Mouse (Mus musculus) bone marrow macrophage, adult 2 months (primary cell): ENCODE data around the gene Actrt3. TPM values are rescaled to one million over a fixed set of nuclear protein-coding genes. Genes with fewer than 3 reads are reported as not detected.

ENCODE experiments used
- H3K27ac ChIP-seq: 2 replicates; pipeline ENCODE4 v1.5.1; 2012; ENCODE audit warnings: low read depth, low read length; ENCODE audit not compliant: insufficient read depth
- H3K4me1 ChIP-seq: 2 replicates; pipeline ENCODE4 v1.6.1; 2012; ENCODE audit warnings: low read length; ENCODE audit not compliant: control insufficient read depth, insufficient read depth
- H3K4me3 ChIP-seq: 2 replicates; pipeline ENCODE4 v1.5.1; 2012; ENCODE audit warnings: mild to moderate bottlenecking, low read length, moderate library complexity; ENCODE audit not compliant: insufficient read depth
- CTCF ChIP-seq: IDR thresholded peaks from 2 replicates; pipeline ENCODE4 v1.5.1; 2012; ENCODE audit warnings: low read depth, mild to moderate bottlenecking, low read length, moderate library complexity
- POLR2A ChIP-seq: IDR thresholded peaks from 2 replicates; pipeline ENCODE4 v1.6.1; 2012; ENCODE audit warnings: mild to moderate bottlenecking, low read depth, low read length, borderline replicate concordance
- polyA plus RNA-seq: library from polyadenylated mRNA; stranded (reverse); fragments of >200 nt; gene quantifications from 2 replicates; pipeline ENCODE4 v1.2.4, GENCODE M21; 2012; ENCODE audit not compliant: missing spikeins, insufficient read depth, insufficient read length

The Actrt3 gene
- not detected in 2 replicates for polyA plus RNA-seq

GRCm38 (mm10) chr3:30599711-30600545 lies at the start of gene Actrt3:
TSS of gene Actrt3 (minus strand) at chr3:30599939.
- peaks cover 13% of the 10 kb centered on the region; the same call in 1 of the 2 replicates for H3K4me1 ChIP-seq
- no peak for TF ChIP-seq CTCF
- TF ChIP-seq POLR2A = no peak
- H3K4me3 ChIP-seq = peak within 1 kb of the TSS; percentile 80
- H3K27ac ChIP-seq = peak within 1 kb of the TSS; percentile 70

- H3K4me1 ChIP-seq = peaks cover 6% of the 10 kb centered on the region; the same call in 1 of the 2 replicates
- H3K27ac ChIP-seq = no peak overlapping the region
- no peak for TF ChIP-seq CTCF
- no peak for TF ChIP-seq POLR2A
These were observed 48.7 kb upstream of the Actrt3 start for GRCm38 (mm10) chr3:30648466-30648865.

GRCm38 (mm10) chr3:30647440-30648090 lies 47.8 kb upstream of the Actrt3 start, which contains the start of gene Lrrc34:
TSS of gene Lrrc34 (minus strand) at chr3:30647869.
- TF ChIP-seq CTCF (no peak), POLR2A (peak; percentile 48; the same call in 1 of the 2 replicates)
- Histone ChIP-seq H3K4me1 (peaks cover 6% of the 10 kb centered on the region; the same call in 1 of the 2 replicates), H3K27ac (no peak within 1 kb of the TSS), H3K4me3 (peak within 1 kb of the TSS; percentile 36)

More at GRCm38 (mm10) chr3:30648466-30648865, 48.7 kb upstream of the Actrt3 start:
- H3K4me3 ChIP-seq = no peak overlapping the region

GRCm38 (mm10) chr3:30646761-30647160 lies 47.0 kb upstream of the Actrt3 start:
- Histone ChIP-seq H3K27ac (no peak overlapping the region), H3K4me3 (no peak overlapping the region), H3K4me1 (peaks cover 11% of the 10 kb centered on the region)
- TF ChIP-seq POLR2A (no peak), CTCF (no peak)

- TF ChIP-seq CTCF (no peak), POLR2A (no peak)
- no peak within 1 kb of the TSS for H3K27ac ChIP-seq
- peaks cover 14% of the 10 kb centered on the region for H3K4me1 ChIP-seq
- no peak within 1 kb of the TSS for H3K4me3 ChIP-seq
These were observed 44.5 kb upstream of the Actrt3 start, which contains the start of gene Lrriq4 for GRCm38 (mm10) chr3:30644207-30644606. TSS of gene Lrriq4 (plus strand) at chr3:30644507.

- no peak for TF ChIP-seq POLR2A
- TF ChIP-seq CTCF = no peak
- Histone ChIP-seq H3K27ac (no peak overlapping the region), H3K4me3 (no peak overlapping the region), H3K4me1 (peaks cover 7% of the 10 kb centered on the region)
These were observed 35.9 kb upstream of the Actrt3 start for GRCm38 (mm10) chr3:30635629-30636028.

GRCm38 (mm10) chr3:30633681-30634080 lies 33.9 kb upstream of the Actrt3 start:
- H3K4me3 ChIP-seq = no peak overlapping the region
- TF ChIP-seq CTCF (no peak), POLR2A (no peak)
- H3K4me1 ChIP-seq = no peaks in the 10 kb centered on the region
- H3K27ac ChIP-seq = no peak overlapping the region

- Histone ChIP-seq H3K27ac (no peak overlapping the region), H3K4me1 (peaks cover 5% of the 10 kb centered on the region), H3K4me3 (no peak overlapping the region)
- TF ChIP-seq CTCF (no peak), POLR2A (no peak)
These were observed 20.4 kb upstream of the Actrt3 start for GRCm38 (mm10) chr3:30620132-30620531.

- H3K4me3 ChIP-seq = no peak overlapping the region
These were observed 11.2 kb upstream of the Actrt3 start for GRCm38 (mm10) chr3:30610930-30611329.

More at GRCm38 (mm10) chr3:30610930-30611329, 11.2 kb upstream of the Actrt3 start:
- Histone ChIP-seq H3K27ac (no peak overlapping the region), H3K4me1 (no peaks in the 10 kb centered on the region)
- no peak for TF ChIP-seq POLR2A
- no peak for TF ChIP-seq CTCF
